Mouse (Mus musculus): ENCODE results near the gene Stard7. TPM values are rescaled to one million over a fixed set of nuclear protein-coding genes. Genes with fewer than 3 reads are reported as not detected.
"Not testable (repeated sequence)": the region's sequence is repeated elsewhere in the genome, so short reads cannot be mapped to it uniquely, and the experiment has no call there.

The Stard7 gene
- polyA plus RNA-seq, 1 experiment from 2014 or later = 85.6 TPM

DNA sequence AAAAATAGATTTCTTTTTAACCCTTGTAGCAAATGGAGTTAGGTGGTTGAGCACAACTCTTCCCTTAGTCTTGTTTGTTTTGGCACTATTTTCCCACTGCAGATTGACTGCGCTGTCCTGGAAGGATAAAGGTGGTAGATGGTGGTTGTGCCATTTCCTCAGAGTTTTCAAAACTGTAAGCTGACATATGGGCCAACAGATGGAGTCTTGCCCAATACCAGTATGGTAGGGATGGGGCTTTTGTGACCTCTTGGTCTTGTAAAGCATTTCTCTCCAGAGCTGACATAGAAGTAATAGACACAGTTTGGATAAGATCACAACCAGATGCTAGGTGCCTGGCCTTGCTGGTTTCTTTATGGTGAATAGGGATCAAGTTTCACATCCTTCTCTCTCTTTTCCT is 28.0 kb downstream of the Stard7 start:
- Histone ChIP-seq H3K27me3 (ENCODE audit: poor library complexity, severe bottlenecking) (no peaks in the 10 kb centered on the region), H3K27ac (no peak overlapping the region), H3K36me3 (replicated peaks) (peaks cover 85% of the 10 kb centered on the region), H3K4me3 (no peak overlapping the region), H3K4me1 (no peaks in the 10 kb centered on the region), H3K9me3 (no peaks in the 10 kb centered on the region)
- 100% methylated on average over 1 of the region's 1 CpGs for WGBS
- DNase-seq (ENCODE audit: extremely low spot score, low spot score) = no peak

GRCm38 (mm10) chr2:127300701-127301100 is 30.7 kb downstream of the Stard7 start:
- WGBS = 82% methylated on average over 3 of the region's 3 CpGs
- H3K27ac ChIP-seq = no peak overlapping the region
- no peak for DNase-seq (ENCODE audit: extremely low spot score, low spot score)
- H3K9me3 ChIP-seq = no peaks in the 10 kb centered on the region
- H3K27me3 ChIP-seq (ENCODE audit: poor library complexity, severe bottlenecking) = no peaks in the 10 kb centered on the region
- no peak overlapping the region for H3K4me3 ChIP-seq
- no peaks in the 10 kb centered on the region for H3K4me1 ChIP-seq
- peaks cover 59% of the 10 kb centered on the region for H3K36me3 ChIP-seq (replicated peaks)

DNA sequence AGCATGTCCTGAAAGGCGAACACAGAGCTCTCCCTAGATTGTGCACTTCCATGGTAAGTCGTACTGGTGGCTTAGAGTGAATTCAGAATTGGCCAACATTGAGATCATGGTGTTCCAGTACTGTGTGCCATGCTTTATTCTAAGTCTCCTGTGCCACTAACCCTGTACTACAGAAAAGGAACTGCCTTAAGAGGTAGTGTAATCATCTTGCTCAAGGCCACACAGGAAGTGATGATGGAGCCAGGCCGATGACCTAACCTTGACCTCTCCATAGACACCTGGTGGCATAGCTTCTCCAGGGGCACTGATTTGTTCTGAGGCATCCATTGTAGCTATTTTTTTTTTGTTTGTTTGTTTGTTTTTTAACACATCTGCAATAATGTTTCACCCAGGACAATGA is 31.9 kb downstream of the Stard7 start:
- peaks cover 47% of the 10 kb centered on the region for H3K36me3 ChIP-seq (replicated peaks)
- H3K27me3 ChIP-seq (ENCODE audit: poor library complexity, severe bottlenecking) = no peaks in the 10 kb centered on the region
- 95% methylated on average over 3 of the region's 3 CpGs for WGBS

GRCm38 (mm10) chr2:127304192-127304591 is 34.2 kb downstream of the Stard7 start:
- not testable (repeated sequence) for H3K4me1 ChIP-seq; H3K9me3 ChIP-seq; H3K27me3 ChIP-seq (ENCODE audit: poor library complexity, severe bottlenecking); H3K4me3 ChIP-seq; DNase-seq (ENCODE audit: extremely low spot score, low spot score); H3K27ac ChIP-seq
- 92% methylated on average over 4 of the region's 4 CpGs for WGBS
- H3K36me3 ChIP-seq (replicated peaks) = peaks cover 24% of the 10 kb centered on the region

More for the DNA sequence above, 31.9 kb downstream of the Stard7 start:
- DNase-seq (ENCODE audit: extremely low spot score, low spot score) = no peak
- H3K27ac ChIP-seq = no peak overlapping the region
- no peaks in the 10 kb centered on the region for H3K9me3 ChIP-seq
- H3K4me1 ChIP-seq = no peaks in the 10 kb centered on the region
- no peak overlapping the region for H3K4me3 ChIP-seq

DNA sequence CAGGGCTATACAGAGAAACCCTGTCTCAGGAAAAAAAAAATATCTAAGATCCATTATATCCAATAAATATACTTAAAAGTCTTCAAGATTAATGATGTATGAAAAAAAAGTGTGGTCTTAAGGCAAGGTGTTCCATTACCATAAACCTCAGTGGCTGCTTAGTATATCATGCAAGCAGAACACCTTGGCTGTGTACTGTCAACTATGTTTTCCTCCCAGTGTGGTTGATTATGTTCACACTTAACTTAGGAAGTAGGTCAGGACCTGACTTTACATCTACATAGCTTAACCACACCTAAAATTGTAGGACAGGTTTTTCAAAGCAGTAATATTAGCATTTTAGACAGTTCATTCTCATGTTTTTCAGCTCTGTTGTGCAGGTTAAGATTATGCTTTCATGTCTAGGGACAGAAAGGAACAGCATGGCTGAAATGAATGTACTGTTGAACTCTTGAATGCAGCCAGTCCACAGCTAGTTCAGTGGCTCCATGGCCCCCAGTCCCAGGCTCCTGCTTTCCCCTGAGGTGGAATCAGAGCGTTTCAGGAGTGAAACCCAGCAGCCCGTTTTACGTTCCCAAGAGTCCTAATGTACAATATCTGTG is 34.7 kb downstream of the Stard7 start:
- H3K4me3 ChIP-seq = no peak overlapping the region
- DNase-seq (ENCODE audit: extremely low spot score, low spot score) = no peak
- WGBS = 87% methylated on average over 3 of the region's 3 CpGs
- no peaks in the 10 kb centered on the region for H3K27me3 ChIP-seq (ENCODE audit: poor library complexity, severe bottlenecking)
- H3K4me1 ChIP-seq = no peaks in the 10 kb centered on the region
- no peaks in the 10 kb centered on the region for H3K9me3 ChIP-seq
- H3K36me3 ChIP-seq (replicated peaks) = peaks cover 18% of the 10 kb centered on the region
- no peak overlapping the region for H3K27ac ChIP-seq

DNA sequence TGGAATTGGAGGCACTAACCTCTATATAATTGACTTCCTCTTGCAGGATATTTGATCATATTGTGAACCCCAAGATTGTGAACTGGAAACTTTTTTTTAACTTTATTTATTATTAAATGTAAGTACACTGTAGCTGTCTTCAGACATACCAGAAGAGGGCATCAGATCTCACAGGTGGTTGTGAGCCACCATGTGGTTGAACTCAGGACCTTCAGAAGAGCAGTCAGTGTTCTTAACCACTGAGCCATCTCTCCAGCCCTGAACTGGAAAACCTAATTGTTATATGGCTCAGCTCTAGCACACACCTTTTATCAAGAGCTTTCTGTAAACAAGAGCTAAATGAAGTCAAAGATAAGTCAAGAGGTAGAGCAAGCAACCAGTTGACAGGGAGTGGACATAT is 36.1 kb downstream of the Stard7 start:
- Histone ChIP-seq H3K4me1 (no peaks in the 10 kb centered on the region), H3K9me3 (no peaks in the 10 kb centered on the region), H3K27ac (no peak overlapping the region), H3K36me3 (replicated peaks) (peaks cover 5% of the 10 kb centered on the region), H3K4me3 (no peak overlapping the region), H3K27me3 (ENCODE audit: poor library complexity, severe bottlenecking) (no peaks in the 10 kb centered on the region)
- DNase-seq (ENCODE audit: extremely low spot score, low spot score) = no peak

DNA sequence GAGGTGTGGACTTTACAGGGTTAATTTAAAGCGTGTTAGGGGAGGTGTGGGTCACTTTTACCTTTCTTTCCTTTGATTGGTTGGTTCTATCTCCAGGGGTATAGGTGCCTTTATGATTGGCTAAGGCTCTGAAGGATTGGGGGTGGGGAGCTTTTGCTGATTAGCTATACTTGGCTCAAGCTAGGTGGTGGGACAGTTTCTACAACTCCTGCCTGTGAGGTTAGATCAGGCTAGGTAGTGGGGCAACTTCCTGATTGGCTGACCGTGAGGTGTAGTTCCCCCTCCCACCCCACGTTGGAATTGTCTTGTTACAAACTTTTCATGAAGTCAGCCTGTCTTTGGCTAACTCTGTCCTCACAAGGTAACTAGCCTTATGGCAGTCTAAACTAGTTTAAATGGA is 37.2 kb downstream of the Stard7 start:
- H3K27me3 ChIP-seq (ENCODE audit: poor library complexity, severe bottlenecking) = no peaks in the 10 kb centered on the region
- WGBS = 46% methylated on average over 3 of the region's 3 CpGs
- no peak overlapping the region for H3K4me3 ChIP-seq
- no peaks in the 10 kb centered on the region for H3K9me3 ChIP-seq
- no peaks in the 10 kb centered on the region for H3K4me1 ChIP-seq
- DNase-seq (ENCODE audit: extremely low spot score, low spot score) = no peak
- no peak overlapping the region for H3K27ac ChIP-seq
- no peaks in the 10 kb centered on the region for H3K36me3 ChIP-seq (replicated peaks)

- Histone ChIP-seq H3K27me3 (ENCODE audit: poor library complexity, severe bottlenecking) (no peaks in the 10 kb centered on the region), H3K36me3 (replicated peaks) (no peaks in the 10 kb centered on the region), H3K9me3 (no peaks in the 10 kb centered on the region), H3K4me1 (no peaks in the 10 kb centered on the region), H3K27ac (no peak overlapping the region), H3K4me3 (no peak overlapping the region)
- 88% methylated on average over 2 of the region's 2 CpGs for WGBS
- DNase-seq (ENCODE audit: extremely low spot score, low spot score) = no peak
Observed at GRCm38 (mm10) chr2:127308660-127309059, 38.6 kb downstream of the Stard7 start.

DNA sequence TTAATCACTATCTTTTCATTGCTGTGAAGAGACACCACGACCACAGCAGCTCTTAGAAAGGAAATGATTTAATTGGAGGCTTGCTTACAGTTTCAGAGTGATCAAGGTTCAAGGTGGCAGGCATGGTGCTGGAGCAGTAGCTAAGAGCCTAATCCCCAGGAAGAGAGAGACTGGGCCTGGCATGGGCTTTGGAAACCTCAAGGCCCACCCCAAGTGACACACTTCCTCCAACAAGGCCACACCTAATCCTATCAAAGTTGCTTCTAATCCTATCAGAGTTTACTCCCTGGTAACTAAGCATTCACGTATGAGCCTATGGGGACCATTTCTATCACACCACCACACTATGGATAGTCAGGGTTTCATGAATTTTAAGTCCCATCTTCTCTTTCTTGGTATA is 40.2 kb downstream of the Stard7 start:
- Histone ChIP-seq H3K9me3 (no peaks in the 10 kb centered on the region), H3K36me3 (replicated peaks) (no peaks in the 10 kb centered on the region), H3K27ac (no peak overlapping the region), H3K27me3 (ENCODE audit: poor library complexity, severe bottlenecking) (no peaks in the 10 kb centered on the region), H3K4me3 (no peak overlapping the region), H3K4me1 (no peaks in the 10 kb centered on the region)
- 63% methylated on average over 2 of the region's 2 CpGs for WGBS
- DNase-seq (ENCODE audit: extremely low spot score, low spot score) = no peak

- no peak for DNase-seq (ENCODE audit: extremely low spot score, low spot score)
- Histone ChIP-seq H3K36me3 (replicated peaks) (no peaks in the 10 kb centered on the region), H3K27ac (no peak overlapping the region), H3K4me1 (no peaks in the 10 kb centered on the region), H3K9me3 (no peaks in the 10 kb centered on the region), H3K27me3 (ENCODE audit: poor library complexity, severe bottlenecking) (no peaks in the 10 kb centered on the region), H3K4me3 (no peak overlapping the region)
- 94% methylated on average over 7 of the region's 7 CpGs for WGBS
Observed at GRCm38 (mm10) chr2:127310685-127311084, 40.7 kb downstream of the Stard7 start.

DNA sequence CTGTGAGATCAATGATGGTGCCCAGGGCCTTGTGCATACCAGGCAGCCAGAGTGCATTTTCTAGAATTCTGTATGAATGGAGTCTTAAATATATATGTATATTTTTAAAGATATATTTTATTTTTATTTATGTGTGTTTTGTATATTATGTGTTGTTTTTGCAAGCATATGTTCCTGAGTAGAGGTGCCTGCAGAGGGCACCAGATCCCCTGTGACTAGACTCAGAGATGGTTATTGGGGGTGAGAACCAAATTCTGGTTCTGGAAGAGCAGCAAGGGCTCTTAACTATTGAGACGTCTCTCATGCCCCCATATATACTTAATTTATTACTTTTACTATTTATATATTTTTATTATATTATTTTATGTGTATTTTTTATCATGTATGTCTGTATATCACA is 41.2 kb downstream of the Stard7 start:
- no peaks in the 10 kb centered on the region for H3K4me1 ChIP-seq
- H3K27ac ChIP-seq = no peak overlapping the region
- no peaks in the 10 kb centered on the region for H3K9me3 ChIP-seq
- 82% methylated on average over 1 of the region's 1 CpGs for WGBS
- no peaks in the 10 kb centered on the region for H3K27me3 ChIP-seq (ENCODE audit: poor library complexity, severe bottlenecking)
- no peaks in the 10 kb centered on the region for H3K36me3 ChIP-seq (replicated peaks)
- no peak overlapping the region for H3K4me3 ChIP-seq
- no peak for DNase-seq (ENCODE audit: extremely low spot score, low spot score)

- Histone ChIP-seq H3K27me3 (ENCODE audit: poor library complexity, severe bottlenecking) (no peaks in the 10 kb centered on the region), H3K4me1 (no peaks in the 10 kb centered on the region), H3K9me3 (no peaks in the 10 kb centered on the region), H3K4me3 (no peak overlapping the region), H3K27ac (no peak overlapping the region), H3K36me3 (replicated peaks) (no peaks in the 10 kb centered on the region)
- WGBS = 95% methylated on average over 4 of the region's 4 CpGs
- no peak for DNase-seq (ENCODE audit: extremely low spot score, low spot score)
Observed at GRCm38 (mm10) chr2:127312801-127313200, 42.8 kb downstream of the Stard7 start.

- Histone ChIP-seq H3K27me3 (ENCODE audit: poor library complexity, severe bottlenecking) (no peaks in the 10 kb centered on the region), H3K36me3 (replicated peaks) (no peaks in the 10 kb centered on the region), H3K4me1 (no peaks in the 10 kb centered on the region), H3K27ac (peak overlapping the region; percentile 51; the same call in 1 of the 2 replicates), H3K9me3 (no peaks in the 10 kb centered on the region), H3K4me3 (no peak overlapping the region)
- WGBS = 58% methylated on average over 4 of the region's 4 CpGs
- DNase-seq (ENCODE audit: extremely low spot score, low spot score) = no peak
Observed at GRCm38 (mm10) chr2:127313878-127314277, 43.9 kb downstream of the Stard7 start.
